Mouse (Mus musculus) G1E (cell line): ENCODE measurements at regions not wholly inside any gene's neighbourhood (a gene's known extent, or its start where the extent isn't known, plus 50 kb on each side); places are given as distances from the start of the nearest gene placed in this dataset.

Source experiments
- ATAC-seq: 2 replicates; pipeline ENCODE4 v1.8.0; 2016; ENCODE audit warnings: mild to moderate bottlenecking; ENCODE audit not compliant: insufficient number of reproducible peaks, poor library complexity, low FRiP score, severe bottlenecking; ENCODE audit errors: extremely low read depth
- DNase-seq: peaks from one replicate; pipeline ENCODE4 v3.0.0; 2012; ENCODE audit warnings: low spot score
- H3K27me3 ChIP-seq: 2 replicates; pipeline ENCODE4 v1.6.1; 2012; ENCODE audit warnings: mild to moderate bottlenecking, low read length, inconsistent platforms; ENCODE audit not compliant: insufficient read depth
- H3K36me3 ChIP-seq: replicated peaks from 2 replicates; pipeline ENCODE3; 2012; ENCODE audit warnings: mild to moderate bottlenecking, inconsistent platforms
- H3K4me1 ChIP-seq: 2 replicates; pipeline ENCODE4 v1.6.1; 2012; ENCODE audit warnings: low read depth, low read length, inconsistent platforms, mixed read lengths; ENCODE audit not compliant: insufficient read depth
- H3K4me3 ChIP-seq: 2 replicates; pipeline ENCODE4 v1.5.1; 2012; ENCODE audit warnings: low read depth, mild to moderate bottlenecking, inconsistent platforms, low read length, moderate library complexity, mixed read lengths
- H3K9me3 ChIP-seq: replicated peaks from 2 replicates; pipeline ENCODE4 v1.6.1; 2012; ENCODE audit warnings: inconsistent platforms
- CTCF ChIP-seq: IDR thresholded peaks from 2 replicates; pipeline ENCODE4 v1.5.1; 2012; ENCODE audit warnings: low read depth, low read length, inconsistent platforms, mixed read lengths
- GATA1 ChIP-seq: IDR thresholded peaks from 2 replicates; pipeline ENCODE4 v1.6.1; 2012; ENCODE audit warnings: borderline replicate concordance, low read length, inconsistent platforms, mixed read lengths
- GATA2 ChIP-seq: IDR thresholded peaks from 2 replicates; pipeline ENCODE4 v1.6.1; 2012; ENCODE audit warnings: low read depth, low read length, inconsistent platforms, borderline replicate concordance
- POLR2AphosphoS5 ChIP-seq: IDR thresholded peaks from 2 replicates; pipeline ENCODE4 v1.6.1; 2012; ENCODE audit warnings: low read depth, low read length, inconsistent platforms; ENCODE audit not compliant: insufficient replicate concordance
- TAL1 ChIP-seq: conservative IDR thresholded peaks from 2 replicates; pipeline ENCODE4 v1.6.1; 2012; ENCODE audit warnings: low read depth, low read length, inconsistent platforms, mixed read lengths

DNA sequence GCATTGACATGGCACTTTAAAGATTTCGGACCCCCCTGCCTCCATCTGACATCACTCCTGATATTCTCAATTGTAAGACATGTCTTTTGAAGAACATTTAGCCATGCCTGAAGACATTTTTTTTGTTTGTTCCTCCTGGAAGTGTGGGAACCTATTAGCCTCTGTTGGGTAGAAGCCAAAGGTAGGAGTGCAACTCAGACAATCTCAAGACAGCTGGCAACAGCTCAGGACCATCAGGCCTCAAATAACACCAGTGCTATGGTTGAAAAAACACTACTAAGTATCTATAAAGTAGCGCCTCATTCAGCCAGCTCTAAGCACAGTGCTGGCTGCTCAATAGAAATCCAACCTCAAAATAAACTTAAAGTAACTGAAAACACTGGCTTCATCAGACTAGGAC is 154.3 kb upstream of the Tmc1 start:
- no peaks in the 10 kb centered on the region for H3K9me3 ChIP-seq
- DNase-seq, result no peak
- TF ChIP-seq TAL1 (no peak), CTCF (no peak), POLR2AphosphoS5 (no peak), GATA2 (no peak), GATA1 (no peak)
- no peak for ATAC-seq
- no peaks in the 10 kb centered on the region for H3K4me1 ChIP-seq
- H3K36me3 ChIP-seq, result no peaks in the 10 kb centered on the region
- 0 out of 2 replicates have a peak, but pooled peaks cover 3% of the 10 kb centered on the region for H3K27me3 ChIP-seq
- no peak overlapping the region for H3K4me3 ChIP-seq

- H3K27me3 ChIP-seq, result 0 out of 2 replicates have a peak, but pooled peaks cover 3% of the 10 kb centered on the region
- TF ChIP-seq GATA1 (no peak), POLR2AphosphoS5 (no peak), TAL1 (no peak), CTCF (no peak), GATA2 (no peak)
- ATAC-seq (no peak), DNase-seq (no peak)
- no peaks in the 10 kb centered on the region for H3K4me1 ChIP-seq
- no peak overlapping the region for H3K4me3 ChIP-seq
- no peaks in the 10 kb centered on the region for H3K36me3 ChIP-seq
- H3K9me3 ChIP-seq, result no peaks in the 10 kb centered on the region
These were observed 153.7 kb upstream of the Tmc1 start for GRCm38 (mm10) chr19:21107741-21108140.

GRCm38 (mm10) chr19:21107275-21107674 is 153.3 kb upstream of the Tmc1 start:
- 0 out of 2 replicates have a peak, but pooled peaks cover 3% of the 10 kb centered on the region for H3K27me3 ChIP-seq
- no peak for DNase-seq

GRCm38 (mm10) chr19:21106766-21107165 is 152.8 kb upstream of the Tmc1 start:
- H3K4me1 ChIP-seq, result no peaks in the 10 kb centered on the region
- no peak for TF ChIP-seq CTCF
- TF ChIP-seq GATA1, result no peak
- no peak for TF ChIP-seq TAL1
- TF ChIP-seq POLR2AphosphoS5, result no peak
- TF ChIP-seq GATA2, result no peak
- ATAC-seq (no peak), DNase-seq (no peak)
- no peaks in the 10 kb centered on the region for H3K9me3 ChIP-seq
- H3K4me3 ChIP-seq, result no peak overlapping the region
- H3K27me3 ChIP-seq, result 0 out of 2 replicates have a peak, but pooled peaks cover 3% of the 10 kb centered on the region
- no peaks in the 10 kb centered on the region for H3K36me3 ChIP-seq

More at GRCm38 (mm10) chr19:21107275-21107674, 153.3 kb upstream of the Tmc1 start:
- Histone ChIP-seq H3K4me3 (no peak overlapping the region), H3K4me1 (no peaks in the 10 kb centered on the region), H3K36me3 (no peaks in the 10 kb centered on the region), H3K9me3 (no peaks in the 10 kb centered on the region)
- no peak for ATAC-seq
- no peak for TF ChIP-seq POLR2AphosphoS5
- no peak for TF ChIP-seq CTCF
- no peak for TF ChIP-seq GATA2
- TF ChIP-seq GATA1, result no peak
- TF ChIP-seq TAL1, result no peak

DNA sequence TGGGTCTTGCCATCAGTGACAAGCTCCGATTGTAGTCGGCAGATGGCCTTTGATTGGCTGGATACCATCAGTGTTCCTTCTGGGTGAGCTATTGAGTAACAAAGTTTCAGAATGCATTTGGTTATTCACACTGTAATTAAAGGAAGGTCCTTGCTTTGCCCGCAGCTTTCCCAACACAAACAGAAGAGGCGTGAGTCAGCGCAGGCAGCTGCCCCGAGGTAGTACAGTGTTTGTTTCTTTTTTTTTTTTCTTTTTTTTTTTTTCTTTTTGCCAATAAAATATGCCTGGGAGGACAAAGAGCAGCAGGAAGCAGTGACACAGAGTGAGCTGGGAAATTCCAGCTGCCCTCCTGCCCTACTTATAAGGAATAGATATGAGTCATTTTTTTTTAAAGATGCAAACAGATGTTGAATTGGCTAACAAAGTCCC is 152.3 kb upstream of the Tmc1 start:
- Histone ChIP-seq H3K9me3 (no peaks in the 10 kb centered on the region), H3K36me3 (no peaks in the 10 kb centered on the region), H3K4me1 (no peaks in the 10 kb centered on the region), H3K27me3 (0 out of 2 replicates have a peak, but pooled peaks cover 3% of the 10 kb centered on the region), H3K4me3 (no peak overlapping the region)
- DNase-seq (no peak), ATAC-seq (no peak)
- TF ChIP-seq CTCF (no peak), GATA1 (no peak), TAL1 (no peak), GATA2 (no peak), POLR2AphosphoS5 (no peak)

GRCm38 (mm10) chr19:21105004-21105403 is 151.0 kb upstream of the Tmc1 start:
- Histone ChIP-seq H3K27me3 (0 out of 2 replicates have a peak, but pooled peaks cover 3% of the 10 kb centered on the region), H3K4me3 (no peak overlapping the region), H3K4me1 (no peaks in the 10 kb centered on the region), H3K9me3 (no peaks in the 10 kb centered on the region), H3K36me3 (no peaks in the 10 kb centered on the region)
- no peak for ATAC-seq
- TF ChIP-seq POLR2AphosphoS5 (no peak), GATA1 (no peak), CTCF (no peak), GATA2 (no peak), TAL1 (no peak)
- no peak for DNase-seq
